Mouse (Mus musculus): Measurements from ENCODE around the gene Kcnip1. TPM values are rescaled to one million over a fixed set of nuclear protein-coding genes. Genes with fewer than 3 reads are reported as not detected.

Kcnip1 gene
- polyA plus RNA-seq, 1 experiment from 2014 or later, result 3.5 TPM

DNA sequence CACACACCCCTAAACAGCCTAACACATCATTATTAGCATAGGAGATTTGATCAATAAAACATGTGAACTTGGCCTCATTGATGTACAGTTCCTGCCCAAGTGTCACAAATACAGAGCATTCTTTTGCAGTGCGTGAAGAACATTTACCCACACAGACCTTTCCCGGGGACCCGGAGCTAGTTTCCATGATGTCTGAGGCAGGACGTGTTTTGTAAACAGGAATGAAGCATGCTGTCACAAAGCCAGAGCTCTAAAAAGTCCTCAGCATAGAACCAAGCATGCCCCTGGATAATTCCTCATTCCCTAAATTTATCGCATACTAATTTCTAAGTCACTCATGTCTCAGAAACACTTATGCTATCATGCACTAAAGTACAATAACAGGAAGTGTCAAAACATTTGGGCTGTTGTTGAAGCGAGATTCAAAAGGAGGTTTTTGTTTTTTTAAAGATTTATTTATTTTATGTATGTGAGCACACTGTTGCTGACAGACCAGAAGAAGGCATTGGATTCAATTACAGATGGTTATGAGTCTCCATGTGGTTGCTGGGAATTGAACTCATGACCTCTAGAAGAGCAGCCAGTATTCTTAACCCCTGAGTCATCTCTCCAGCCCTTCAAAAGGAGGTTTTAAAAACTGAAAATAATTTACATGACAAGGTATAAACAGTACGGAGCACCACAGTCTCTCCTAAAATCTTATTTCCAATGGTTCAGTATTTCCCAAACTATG lies 336.9 kb downstream of the Kcnip1 start:
- ATAC-seq (replicated peaks; ENCODE audit: insufficient number of reproducible peaks, low FRiP score, low TSS enrichment, low read depth) (no peak), DNase-seq (ENCODE audit: low spot score) (no peak)
- H3K27ac ChIP-seq (replicated peaks; ENCODE audit: low read depth, low read length), result no peak overlapping the region
- H3K9me3 ChIP-seq (replicated peaks; ENCODE audit: control insufficient read depth, low read length), result no peaks in the 10 kb centered on the region
- no peak overlapping the region for H3K4me3 ChIP-seq (ENCODE audit: low read depth, low read length)
- H3K36me3 ChIP-seq (replicated peaks; ENCODE audit: control insufficient read depth, insufficient read depth, low read depth, low read length), result no peaks in the 10 kb centered on the region
- no peak overlapping the region for H3K9ac ChIP-seq (replicated peaks; ENCODE audit: low read length)
- no peaks in the 10 kb centered on the region for H3K27me3 ChIP-seq (ENCODE audit: control insufficient read depth, insufficient read depth, low read length)
- WGBS, result 82% methylated on average over 7 of the region's 7 CpGs
- H3K4me1 ChIP-seq (ENCODE audit: control insufficient read depth, insufficient read depth, low read length), result no peaks in the 10 kb centered on the region
- H3K4me2 ChIP-seq (ENCODE audit: low read depth, low read length), result no peak overlapping the region

DNA sequence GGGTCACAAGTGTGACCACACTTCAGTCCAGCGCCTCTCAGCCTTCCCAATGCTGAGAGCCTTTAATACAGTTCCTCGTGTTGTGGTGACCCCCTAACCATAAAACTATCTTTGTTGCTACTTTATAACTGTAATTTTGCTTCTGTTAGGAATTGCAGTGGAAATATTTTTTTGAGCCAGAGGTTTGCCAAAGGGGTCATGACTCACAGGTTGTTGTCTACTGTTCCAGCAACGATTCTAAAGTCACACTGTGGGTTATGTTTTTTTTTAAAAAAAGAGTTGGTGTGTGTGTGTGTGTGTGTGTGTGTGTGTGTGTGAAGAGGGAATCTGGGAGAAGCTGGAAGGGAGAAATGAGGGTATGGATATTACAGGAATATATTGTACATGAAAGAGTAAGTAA lies 337.7 kb downstream of the Kcnip1 start:
- ATAC-seq (replicated peaks; ENCODE audit: insufficient number of reproducible peaks, low FRiP score, low TSS enrichment, low read depth) (no peak), DNase-seq (ENCODE audit: low spot score) (no peak)
- 74% methylated on average over 3 of the region's 3 CpGs for WGBS
- no peak overlapping the region for H3K27ac ChIP-seq (replicated peaks; ENCODE audit: low read depth, low read length)
- no peak overlapping the region for H3K4me3 ChIP-seq (ENCODE audit: low read depth, low read length)
- H3K4me1 ChIP-seq (ENCODE audit: control insufficient read depth, insufficient read depth, low read length), result no peaks in the 10 kb centered on the region
- no peaks in the 10 kb centered on the region for H3K36me3 ChIP-seq (replicated peaks; ENCODE audit: control insufficient read depth, insufficient read depth, low read depth, low read length)
- no peak overlapping the region for H3K9ac ChIP-seq (replicated peaks; ENCODE audit: low read length)
- H3K27me3 ChIP-seq (ENCODE audit: control insufficient read depth, insufficient read depth, low read length), result no peaks in the 10 kb centered on the region
- no peak overlapping the region for H3K4me2 ChIP-seq (ENCODE audit: low read depth, low read length)
- H3K9me3 ChIP-seq (replicated peaks; ENCODE audit: control insufficient read depth, low read length), result no peaks in the 10 kb centered on the region

DNA sequence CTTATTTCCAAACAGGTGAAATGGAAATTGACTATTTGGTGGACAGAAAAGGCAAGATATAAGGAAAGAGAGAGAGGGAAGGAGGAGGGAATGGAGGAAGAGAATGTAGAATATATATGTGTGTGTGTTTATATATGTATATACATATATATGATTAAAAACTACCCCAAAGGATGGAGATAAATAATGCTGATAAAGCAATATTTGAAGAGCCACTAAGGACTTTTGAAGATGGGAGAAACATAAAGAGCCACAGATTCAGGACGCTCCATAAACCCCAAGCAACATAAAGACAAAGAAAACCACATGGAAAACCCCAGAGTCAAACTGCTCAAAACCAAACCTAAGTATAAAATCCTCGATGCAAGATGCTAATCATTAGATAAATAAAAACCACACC lies 338.5 kb downstream of the Kcnip1 start:
- 83% methylated on average over 2 of the region's 2 CpGs for WGBS
- Histone ChIP-seq H3K4me2 (ENCODE audit: low read depth, low read length) (no peak overlapping the region), H3K9me3 (replicated peaks; ENCODE audit: control insufficient read depth, low read length) (no peaks in the 10 kb centered on the region), H3K27me3 (ENCODE audit: control insufficient read depth, insufficient read depth, low read length) (no peaks in the 10 kb centered on the region), H3K9ac (replicated peaks; ENCODE audit: low read length) (no peak overlapping the region), H3K27ac (replicated peaks; ENCODE audit: low read depth, low read length) (no peak overlapping the region), H3K4me1 (ENCODE audit: control insufficient read depth, insufficient read depth, low read length) (no peaks in the 10 kb centered on the region), H3K4me3 (ENCODE audit: low read depth, low read length) (no peak overlapping the region), H3K36me3 (replicated peaks; ENCODE audit: control insufficient read depth, insufficient read depth, low read depth, low read length) (no peaks in the 10 kb centered on the region)
- no peak for ATAC-seq (replicated peaks; ENCODE audit: insufficient number of reproducible peaks, low FRiP score, low TSS enrichment, low read depth)
- no peak for DNase-seq (ENCODE audit: low spot score)

DNA sequence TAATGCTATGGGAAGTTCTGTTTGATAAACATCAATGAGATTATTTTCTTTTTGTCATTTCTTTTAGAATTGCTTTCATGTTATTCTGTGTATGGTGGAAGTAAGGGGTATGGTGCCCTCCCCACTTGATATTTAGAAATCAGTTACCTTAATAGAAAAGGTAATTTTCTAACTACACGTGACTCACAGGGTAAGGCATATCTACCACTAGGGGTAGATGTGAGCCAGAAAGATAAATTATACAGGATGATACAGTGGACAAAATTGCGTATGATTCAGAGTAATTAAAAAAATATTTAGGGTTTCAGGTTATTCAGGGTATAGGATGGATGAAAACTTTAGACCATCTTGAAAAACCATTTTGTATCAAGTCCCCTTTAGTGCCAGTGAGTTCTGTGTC lies 343.6 kb downstream of the Kcnip1 start:
- no peak overlapping the region for H3K9ac ChIP-seq (replicated peaks; ENCODE audit: low read length)
- H3K4me1 ChIP-seq (ENCODE audit: control insufficient read depth, insufficient read depth, low read length), result no peaks in the 10 kb centered on the region
- ATAC-seq (replicated peaks; ENCODE audit: insufficient number of reproducible peaks, low FRiP score, low TSS enrichment, low read depth) (no peak), DNase-seq (ENCODE audit: low spot score) (no peak)
- H3K4me3 ChIP-seq (ENCODE audit: low read depth, low read length), result no peak overlapping the region
- H3K4me2 ChIP-seq (ENCODE audit: low read depth, low read length), result no peak overlapping the region
- no peaks in the 10 kb centered on the region for H3K36me3 ChIP-seq (replicated peaks; ENCODE audit: control insufficient read depth, insufficient read depth, low read depth, low read length)
- no peak overlapping the region for H3K27ac ChIP-seq (replicated peaks; ENCODE audit: low read depth, low read length)
- H3K27me3 ChIP-seq (ENCODE audit: control insufficient read depth, insufficient read depth, low read length), result no peaks in the 10 kb centered on the region
- no peaks in the 10 kb centered on the region for H3K9me3 ChIP-seq (replicated peaks; ENCODE audit: control insufficient read depth, low read length)
- 72% methylated on average over 2 of the region's 2 CpGs for WGBS

GRCm38 (mm10) chr11:33637107-33637506 lies 355.8 kb downstream of the Kcnip1 start:
- DNase-seq (ENCODE audit: low spot score) (no peak), ATAC-seq (replicated peaks; ENCODE audit: insufficient number of reproducible peaks, low FRiP score, low TSS enrichment, low read depth) (no peak)
- Histone ChIP-seq H3K9ac (replicated peaks; ENCODE audit: low read length) (no peak overlapping the region), H3K4me3 (ENCODE audit: low read depth, low read length) (no peak overlapping the region), H3K4me2 (ENCODE audit: low read depth, low read length) (no peak overlapping the region), H3K27ac (replicated peaks; ENCODE audit: low read depth, low read length) (no peak overlapping the region), H3K36me3 (replicated peaks; ENCODE audit: control insufficient read depth, insufficient read depth, low read depth, low read length) (no peaks in the 10 kb centered on the region), H3K9me3 (replicated peaks; ENCODE audit: control insufficient read depth, low read length) (no peaks in the 10 kb centered on the region), H3K4me1 (ENCODE audit: control insufficient read depth, insufficient read depth, low read length) (no peaks in the 10 kb centered on the region), H3K27me3 (ENCODE audit: control insufficient read depth, insufficient read depth, low read length) (no peaks in the 10 kb centered on the region)
- 95% methylated on average over 2 of the region's 2 CpGs for WGBS

GRCm38 (mm10) chr11:33627136-33627742 lies 365.7 kb downstream of the Kcnip1 start:
- Histone ChIP-seq H3K4me1 (ENCODE audit: control insufficient read depth, insufficient read depth, low read length) (no peaks in the 10 kb centered on the region), H3K9me3 (replicated peaks; ENCODE audit: control insufficient read depth, low read length) (no peaks in the 10 kb centered on the region), H3K4me2 (ENCODE audit: low read depth, low read length) (no peak overlapping the region), H3K27me3 (ENCODE audit: control insufficient read depth, insufficient read depth, low read length) (no peaks in the 10 kb centered on the region), H3K36me3 (replicated peaks; ENCODE audit: control insufficient read depth, insufficient read depth, low read depth, low read length) (no peaks in the 10 kb centered on the region), H3K27ac (replicated peaks; ENCODE audit: low read depth, low read length) (no peak overlapping the region), H3K9ac (replicated peaks; ENCODE audit: low read length) (no peak overlapping the region), H3K4me3 (ENCODE audit: low read depth, low read length) (no peak overlapping the region)
- DNase-seq (ENCODE audit: low spot score), result no peak
- WGBS, result 83% methylated on average over 4 of the region's 4 CpGs
- no peak for ATAC-seq (replicated peaks; ENCODE audit: insufficient number of reproducible peaks, low FRiP score, low TSS enrichment, low read depth)

- DNase-seq (ENCODE audit: low spot score) (peak; percentile 88), ATAC-seq (replicated peaks; ENCODE audit: insufficient number of reproducible peaks, low FRiP score, low TSS enrichment, low read depth) (0 out of 2 replicates have a peak, but pooled peaks have one; percentile 52)
- 7% methylated on average over 15 of the region's 15 CpGs for WGBS
- Histone ChIP-seq H3K27me3 (ENCODE audit: control insufficient read depth, insufficient read depth, low read length) (no peaks in the 10 kb centered on the region), H3K9ac (replicated peaks; ENCODE audit: low read length) (no peak overlapping the region), H3K4me2 (ENCODE audit: low read depth, low read length) (no peak overlapping the region), H3K4me3 (ENCODE audit: low read depth, low read length) (no peak overlapping the region), H3K4me1 (ENCODE audit: control insufficient read depth, insufficient read depth, low read length) (no peaks in the 10 kb centered on the region), H3K9me3 (replicated peaks; ENCODE audit: control insufficient read depth, low read length) (no peaks in the 10 kb centered on the region), H3K27ac (replicated peaks; ENCODE audit: low read depth, low read length) (no peak overlapping the region), H3K36me3 (replicated peaks; ENCODE audit: control insufficient read depth, insufficient read depth, low read depth, low read length) (no peaks in the 10 kb centered on the region)
Observed at GRCm38 (mm10) chr11:33614218-33614617, 378.7 kb downstream of the Kcnip1 start.

DNA sequence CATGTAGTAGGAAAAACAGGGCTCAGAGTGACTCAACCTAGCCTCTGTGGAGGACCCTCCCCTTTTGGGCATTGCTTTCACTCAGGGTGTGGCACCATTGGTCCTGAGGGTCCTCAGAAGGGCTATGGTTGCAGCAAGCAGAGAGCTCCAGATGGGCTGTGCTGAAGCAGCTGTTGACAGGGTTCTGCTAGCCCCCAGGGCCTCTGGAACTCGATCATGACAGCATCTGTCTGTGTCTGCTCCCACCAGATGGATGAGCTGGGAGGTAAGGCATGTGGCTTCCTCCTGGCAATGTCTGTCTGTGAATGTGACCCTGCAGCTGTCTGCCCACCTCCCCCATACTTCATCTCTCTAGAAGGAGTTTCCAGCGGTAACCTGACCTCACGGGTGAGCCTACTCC lies 385.2 kb downstream of the Kcnip1 start:
- H3K27me3 ChIP-seq (ENCODE audit: control insufficient read depth, insufficient read depth, low read length), result no peaks in the 10 kb centered on the region
- DNase-seq (ENCODE audit: low spot score) (peak; percentile 15), ATAC-seq (replicated peaks; ENCODE audit: insufficient number of reproducible peaks, low FRiP score, low TSS enrichment, low read depth) (peak; percentile 80)
- no peaks in the 10 kb centered on the region for H3K36me3 ChIP-seq (replicated peaks; ENCODE audit: control insufficient read depth, insufficient read depth, low read depth, low read length)
- no peaks in the 10 kb centered on the region for H3K4me1 ChIP-seq (ENCODE audit: control insufficient read depth, insufficient read depth, low read length)
- no peak overlapping the region for H3K9ac ChIP-seq (replicated peaks; ENCODE audit: low read length)
- H3K4me2 ChIP-seq (ENCODE audit: low read depth, low read length), result no peak overlapping the region
- no peak overlapping the region for H3K4me3 ChIP-seq (ENCODE audit: low read depth, low read length)
- no peak overlapping the region for H3K27ac ChIP-seq (replicated peaks; ENCODE audit: low read depth, low read length)
- 12% methylated on average over 3 of the region's 3 CpGs for WGBS
- no peaks in the 10 kb centered on the region for H3K9me3 ChIP-seq (replicated peaks; ENCODE audit: control insufficient read depth, low read length)

Data from embryonic facial prominence, embryonic 11.5 days (tissue).